23 mouse cellular contexts compared by ENCODE assay signal in genomic region chr13:44282306-44282705, GRCm38 (mm10).
A peak's percentile ranks its signal among the peaks of the same experiment; 100 is the strongest.
DNase-seq lines count a peak whose midpoint lies in the region; ATAC-seq and TF ChIP-seq lines count a peak whose summit lies in the region.
"Had no signal": no experiment of that assay in that cellular context is flagged by ENCODE, and none has a peak within 500 bp of the region (broad histone marks: within the 10 kb centered on the region; RNA-seq: fewer than 3 reads in every experiment).

No protein-coding gene starts in this region.

- peaks cover 18% of the 10 kb centered on the region for H3K4me1 ChIP-seq in embryonic facial prominence, embryonic 14.5 days (ENCODE audit: control insufficient read depth, insufficient read depth, low read length)
- H3K4me1 ChIP-seq in embryonic facial prominence, embryonic 10.5 days = peaks cover 6% of the 10 kb centered on the region
- peaks cover 5% of the 10 kb centered on the region for H3K4me1 ChIP-seq in heart, embryonic 16.5 days (ENCODE audit: control insufficient read depth, insufficient read depth, low read length)
- no peaks in the 10 kb centered on the region for H3K4me1 ChIP-seq in liver, embryonic 11.5 days (replicated peaks; ENCODE audit: control insufficient read depth, insufficient read depth, low read length)
- H3K4me1 ChIP-seq in liver, postnatal 0 days (ENCODE audit: insufficient read depth) = no peaks in the 10 kb centered on the region
- H3K4me1 ChIP-seq in forebrain, postnatal 0 days (ENCODE audit: insufficient read depth) = peaks cover 13% of the 10 kb centered on the region; the same call in 1 of the 2 replicates
- H3K4me1 ChIP-seq: midbrain, embryonic 12.5 days had no signal

- H3K4me3 ChIP-seq in embryonic facial prominence, embryonic 14.5 days (ENCODE audit: low read depth, low read length) = no peak overlapping the region
- H3K4me3 ChIP-seq in embryonic facial prominence, embryonic 10.5 days = no peak overlapping the region
- H3K4me3 ChIP-seq in heart, embryonic 16.5 days (ENCODE audit: low read length) = no peak overlapping the region
- no peak overlapping the region for H3K4me3 ChIP-seq in liver, embryonic 11.5 days (ENCODE audit: low read depth, low read length)
- H3K4me3 ChIP-seq in liver, postnatal 0 days (ENCODE audit: low read depth, low read length) = no peak overlapping the region
- H3K4me3 ChIP-seq in forebrain, postnatal 0 days (ENCODE audit: low read depth, low read length) = no peak overlapping the region
- H3K4me3 ChIP-seq: heart, adult 2 months; heart, embryonic 15.5 days; hindbrain, embryonic 13.5 days; midbrain, embryonic 12.5 days had no signal

- peak overlapping the region; percentile 49; the same call in 1 of the 2 replicates for H3K27ac ChIP-seq in embryonic facial prominence, embryonic 14.5 days (replicated peaks; ENCODE audit: low read depth, low read length)
- H3K27ac ChIP-seq in embryonic facial prominence, embryonic 10.5 days (replicated peaks) = no peak overlapping the region
- H3K27ac ChIP-seq in heart, embryonic 16.5 days (ENCODE audit: low read length) = peak overlapping the region; percentile 46; the same call in 1 of the 2 replicates
- H3K27ac ChIP-seq in liver, embryonic 11.5 days (ENCODE audit: low read depth, low read length) = no peak overlapping the region
- no peak overlapping the region for H3K27ac ChIP-seq in liver, postnatal 0 days (ENCODE audit: low read depth)
- 0 out of 2 replicates have a peak overlapping the region, but pooled peaks have one; percentile 45 for H3K27ac ChIP-seq in forebrain, postnatal 0 days (ENCODE audit: low read depth, low read length)
- H3K27ac ChIP-seq: heart, embryonic 15.5 days; hindbrain, embryonic 13.5 days; midbrain, embryonic 12.5 days had no signal

- intact Hi-C loops in heart, postnatal 10 days (cut with DNase I) = no loop called here

- H3K27me3 ChIP-seq in embryonic facial prominence, embryonic 14.5 days (replicated peaks; ENCODE audit: control insufficient read depth, insufficient read depth, low read length) = no peaks in the 10 kb centered on the region
- H3K27me3 ChIP-seq in embryonic facial prominence, embryonic 10.5 days (replicated peaks; ENCODE audit: low read depth, poor library complexity, severe bottlenecking) = peaks cover 6% of the 10 kb centered on the region; the same call in 1 of the 2 replicates
- H3K27me3 ChIP-seq in heart, embryonic 16.5 days (ENCODE audit: control insufficient read depth, insufficient read depth, low read length) = no peaks in the 10 kb centered on the region
- no peaks in the 10 kb centered on the region for H3K27me3 ChIP-seq in liver, embryonic 11.5 days (replicated peaks; ENCODE audit: control insufficient read depth, insufficient read depth, low read length)
- H3K27me3 ChIP-seq in liver, postnatal 0 days (ENCODE audit: insufficient read depth, low read length) = no peaks in the 10 kb centered on the region
- H3K27me3 ChIP-seq in forebrain, postnatal 0 days (ENCODE audit: insufficient read depth, low read length) = no peaks in the 10 kb centered on the region
- H3K27me3 ChIP-seq: heart, embryonic 15.5 days; hindbrain, embryonic 13.5 days; midbrain, embryonic 12.5 days; Patski had no signal

- DNase-seq in embryonic facial prominence, embryonic 14.5 days (ENCODE audit: low spot score) = no peak
- no peak for DNase-seq in embryonic facial prominence, embryonic 10.5 days (ENCODE audit: low spot score)
- DNase-seq in heart, postnatal 10 days = no peak
- DNase-seq in liver, embryonic 11.5 days (ENCODE audit: low spot score) = peak; percentile 20
- no peak for DNase-seq in liver, postnatal 0 days
- peak; percentile 52 for DNase-seq in forebrain, postnatal 0 days
- DNase-seq in neural tube, embryonic 10.5 days (ENCODE audit: extremely low spot score, low spot score) = no peak
- DNase-seq: adrenal gland, adult 8-10 months; cerebellum, adult 11 months; cerebellum, postnatal 25 days; embryo, embryonic 11 days; gastrocnemius, postnatal 14 days; heart, adult 2 months; kidney, adult 8-10 months; lung, adult 2 months; right cerebral cortex, postnatal 14 days; thymus, postnatal 36 days had no signal

- no peaks in the 10 kb centered on the region for H3K9me3 ChIP-seq in embryonic facial prominence, embryonic 14.5 days (ENCODE audit: control insufficient read depth, low read length)
- H3K9me3 ChIP-seq in embryonic facial prominence, embryonic 10.5 days = no peaks in the 10 kb centered on the region
- H3K9me3 ChIP-seq in heart, embryonic 16.5 days (replicated peaks; ENCODE audit: control insufficient read depth, low read length) = no peaks in the 10 kb centered on the region
- no peaks in the 10 kb centered on the region for H3K9me3 ChIP-seq in liver, embryonic 11.5 days (ENCODE audit: control insufficient read depth, low read length)
- H3K9me3 ChIP-seq in liver, postnatal 0 days (ENCODE audit: low read length) = no peaks in the 10 kb centered on the region
- H3K9me3 ChIP-seq in forebrain, postnatal 0 days (ENCODE audit: low read length) = no peaks in the 10 kb centered on the region
- H3K9me3 ChIP-seq: heart, embryonic 15.5 days; hindbrain, embryonic 13.5 days; midbrain, embryonic 12.5 days had no signal

- H3K9ac ChIP-seq in embryonic facial prominence, embryonic 14.5 days (ENCODE audit: low read depth, low read length) = no peak overlapping the region
- no peak overlapping the region for H3K9ac ChIP-seq in heart, embryonic 16.5 days (ENCODE audit: low read length)
- no peak overlapping the region for H3K9ac ChIP-seq in liver, embryonic 11.5 days (ENCODE audit: low read depth, low read length)
- H3K9ac ChIP-seq in liver, postnatal 0 days (replicated peaks) = no peak overlapping the region
- no peak overlapping the region for H3K9ac ChIP-seq in forebrain, postnatal 0 days
- H3K9ac ChIP-seq: heart, embryonic 15.5 days; hindbrain, embryonic 13.5 days; midbrain, embryonic 12.5 days had no signal

- H3K4me2 ChIP-seq in embryonic facial prominence, embryonic 14.5 days (ENCODE audit: low read depth, low read length) = no peak overlapping the region
- H3K4me2 ChIP-seq in heart, embryonic 16.5 days (ENCODE audit: low read depth, low read length) = no peak overlapping the region
- no peak overlapping the region for H3K4me2 ChIP-seq in liver, embryonic 11.5 days
- no peak overlapping the region for H3K4me2 ChIP-seq in liver, postnatal 0 days (ENCODE audit: low read depth, low read length)
- no peak overlapping the region for H3K4me2 ChIP-seq in forebrain, postnatal 0 days (ENCODE audit: low read depth)
- H3K4me2 ChIP-seq: heart, embryonic 15.5 days; hindbrain, embryonic 13.5 days; midbrain, embryonic 12.5 days had no signal

- no peaks in the 10 kb centered on the region for H3K36me3 ChIP-seq in embryonic facial prominence, embryonic 14.5 days (ENCODE audit: control insufficient read depth, insufficient read depth, low read length)
- no peaks in the 10 kb centered on the region for H3K36me3 ChIP-seq in embryonic facial prominence, embryonic 10.5 days (replicated peaks)
- no peaks in the 10 kb centered on the region for H3K36me3 ChIP-seq in heart, embryonic 16.5 days (ENCODE audit: control insufficient read depth, insufficient read depth)
- H3K36me3 ChIP-seq in liver, embryonic 11.5 days (ENCODE audit: control insufficient read depth, insufficient read depth, low read length) = no peaks in the 10 kb centered on the region
- H3K36me3 ChIP-seq in liver, postnatal 0 days (replicated peaks; ENCODE audit: insufficient read depth, low read length) = no peaks in the 10 kb centered on the region
- H3K36me3 ChIP-seq in forebrain, postnatal 0 days (ENCODE audit: insufficient read depth) = no peaks in the 10 kb centered on the region
- H3K36me3 ChIP-seq: heart, embryonic 15.5 days; hindbrain, embryonic 13.5 days; midbrain, embryonic 12.5 days had no signal

- 67% methylated on average over 9 of the region's 9 CpGs for WGBS in embryonic facial prominence, embryonic 14.5 days
- 88% methylated on average over 9 of the region's 9 CpGs for WGBS in embryonic facial prominence, embryonic 10.5 days
- 53% methylated on average over 9 of the region's 9 CpGs for WGBS in heart, embryonic 16.5 days
- WGBS in liver, embryonic 11.5 days = 80% methylated on average over 9 of the region's 9 CpGs
- WGBS in liver, postnatal 0 days (ENCODE audit: insufficient replicate concordance) = 73% methylated on average over 9 of the region's 9 CpGs
- 40% methylated on average over 9 of the region's 9 CpGs for WGBS in forebrain, postnatal 0 days

- no peak for TF ChIP-seq CTCF in liver, postnatal 0 days (IDR thresholded peaks at IDR 0.05; ENCODE audit: low read depth)
- TF ChIP-seq CTCF in forebrain, postnatal 0 days (IDR thresholded peaks at IDR 0.05; ENCODE audit: low read depth) = no peak

- no peak for TF ChIP-seq EP300 in liver, postnatal 0 days (IDR thresholded peaks at IDR 0.05; ENCODE audit: low read depth)

- ATAC-seq in embryonic facial prominence, embryonic 14.5 days (ENCODE audit: low read depth) = no peak
- no peak for ATAC-seq in heart, embryonic 16.5 days (replicated peaks; ENCODE audit: extremely low read depth, insufficient read depth, low FRiP score)
- ATAC-seq in liver, embryonic 11.5 days (replicated peaks; ENCODE audit: low FRiP score) = no peak
- no peak for ATAC-seq in liver, postnatal 0 days
- ATAC-seq in forebrain, postnatal 0 days = peak; percentile 25
- ATAC-seq: CD4-positive, CD25-positive, alpha-beta regulatory T cell, adult 4 months; Patski had no signal

Comparison
In these comparisons a context has a peak if more than half of its experiments do, and no peak if none do; other contexts are left out.
1. DNase-seq: peak in liver, embryonic 11.5 days (single experiment) and forebrain, postnatal 0 days (single experiment); none in embryonic facial prominence, embryonic 14.5 days (single experiment), embryonic facial prominence, embryonic 10.5 days (single experiment), heart, postnatal 10 days (0 of 2), liver, postnatal 0 days (single experiment) and neural tube, embryonic 10.5 days (single experiment).
2. H3K27ac ChIP-seq: peak in embryonic facial prominence, embryonic 14.5 days (single experiment), heart, embryonic 16.5 days (single experiment) and forebrain, postnatal 0 days (single experiment); none in embryonic facial prominence, embryonic 10.5 days (single experiment), liver, embryonic 11.5 days (single experiment) and liver, postnatal 0 days (single experiment).